Mouse (Mus musculus): ENCODE measurements around the gene Iqgap3. TPM values are rescaled to one million over a fixed set of nuclear protein-coding genes. Genes with fewer than 3 reads are reported as not detected.

Iqgap3 gene
- 1 to 10 TPM in 1 of 2 experiments, under 1 TPM in 1; 0.91 to 1.2 TPM for total RNA-seq (2021)
- long read RNA-seq, experiment 1, result 0 reads
- long read RNA-seq, experiment 2, full-length matches to known transcripts, result 1 of 1 reads
- long read RNA-seq, experiment 2, partial matches to known transcripts, result 0 of 1 reads
- long read RNA-seq, experiment 2, other reads (novel, unspliced or antisense), result 0 of 1 reads

DNA sequence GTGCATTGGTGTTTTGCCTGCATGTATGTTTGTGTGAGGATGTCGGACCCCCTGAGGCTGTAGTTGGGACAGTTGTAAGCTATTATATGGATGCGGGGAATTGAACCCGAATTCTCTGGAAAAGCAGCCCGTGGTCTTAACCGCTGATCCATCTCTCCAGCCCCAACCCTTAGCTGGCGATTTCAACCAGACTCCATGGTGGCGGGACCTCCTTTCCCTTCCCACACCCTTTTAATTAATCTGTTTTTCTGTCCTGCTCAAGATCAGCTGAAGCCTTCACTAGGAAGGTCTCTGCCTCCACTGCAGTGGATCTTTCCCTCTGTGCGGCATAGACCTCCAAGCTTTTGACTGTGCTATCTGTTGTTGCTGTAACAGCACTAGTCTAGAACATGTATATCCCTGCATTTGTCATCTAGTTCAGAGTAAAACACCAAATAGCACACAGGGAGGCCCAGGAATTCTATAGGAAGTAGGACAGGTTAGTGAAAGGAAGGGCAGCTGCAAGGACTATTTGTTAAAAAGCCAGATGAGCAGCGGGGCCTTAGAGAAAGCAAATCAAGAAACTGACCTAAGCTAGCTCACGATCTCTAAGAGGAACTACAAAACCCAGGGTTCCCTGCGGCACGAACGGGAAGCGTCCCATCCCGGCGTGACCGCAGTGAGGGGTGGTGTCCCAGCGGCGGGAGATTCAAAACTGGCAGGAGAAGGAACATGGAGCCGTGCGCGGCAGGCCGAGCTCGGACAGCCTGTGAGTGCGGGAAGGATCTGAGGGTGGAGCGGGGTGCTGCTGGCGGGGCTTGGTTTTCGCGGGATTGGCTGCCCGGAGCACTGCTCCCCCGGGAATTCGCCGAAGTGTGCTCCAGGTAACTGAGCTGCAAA lies at the start of gene Iqgap3:
Gene Iqgap3, plus strand, starts transcription at position 627 of the 879 bp plus-strand sequence.
- DNase-seq (ENCODE audit: low spot score in 2 of 2), result peak; percentile 81 to 91

DNA sequence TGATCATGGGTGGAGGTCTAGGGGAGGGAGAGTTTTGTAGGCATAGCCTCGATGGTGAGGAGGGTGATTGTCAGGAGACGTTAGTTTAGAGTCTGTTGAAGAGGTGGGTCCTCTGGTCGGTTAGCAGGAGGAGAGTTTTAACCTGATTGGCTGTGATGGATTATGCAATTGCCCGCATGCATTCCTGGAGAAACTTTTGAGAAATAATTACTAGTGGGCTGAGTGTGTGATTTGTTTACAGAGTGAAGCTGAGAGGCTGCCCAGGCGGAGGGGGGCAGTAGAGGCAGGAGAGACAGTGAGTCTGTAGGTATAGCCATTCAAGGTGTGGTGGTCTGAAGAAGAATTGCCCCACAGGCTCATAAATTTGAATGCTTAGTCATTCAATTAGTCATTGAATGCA lies 48.3 kb upstream of the Iqgap3 start:
- no peak for DNase-seq (ENCODE audit: low spot score in 2 of 2)

DNA sequence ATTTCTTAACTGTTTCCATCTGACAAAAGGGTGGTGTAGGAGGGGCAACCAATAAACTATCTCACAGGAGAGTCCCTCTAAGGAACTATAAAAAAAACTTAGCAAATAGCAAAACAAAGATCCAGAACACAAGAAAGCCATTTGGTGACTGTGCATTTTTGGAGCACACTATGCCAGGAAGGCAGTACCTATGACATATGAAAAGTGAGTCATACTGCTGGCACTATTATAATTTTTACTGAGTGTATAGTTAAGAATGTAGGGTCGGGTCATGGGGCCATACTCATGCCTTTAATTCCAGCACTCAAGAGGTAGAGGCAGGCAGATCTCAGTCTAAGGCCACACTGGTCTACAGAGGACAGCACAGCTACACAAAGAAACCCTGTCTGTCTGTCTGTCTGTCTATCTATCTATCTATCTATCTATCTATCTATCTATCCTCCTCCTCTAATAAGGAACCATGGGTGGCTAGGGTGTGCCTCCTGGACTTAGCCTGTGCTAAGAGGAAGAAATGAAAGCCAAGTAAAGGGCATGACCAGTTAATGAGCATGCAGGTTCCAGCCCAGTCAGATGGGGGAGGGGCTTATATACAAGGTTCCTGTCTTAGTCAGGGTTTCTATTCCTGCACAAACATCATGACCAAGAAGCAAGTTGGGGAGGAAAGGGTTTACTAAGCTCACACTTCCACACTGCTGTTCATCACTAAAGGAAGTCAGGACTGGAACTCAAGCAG lies 46.0 kb upstream of the Iqgap3 start:
- no peak for DNase-seq (ENCODE audit: low spot score in 2 of 2)

DNA sequence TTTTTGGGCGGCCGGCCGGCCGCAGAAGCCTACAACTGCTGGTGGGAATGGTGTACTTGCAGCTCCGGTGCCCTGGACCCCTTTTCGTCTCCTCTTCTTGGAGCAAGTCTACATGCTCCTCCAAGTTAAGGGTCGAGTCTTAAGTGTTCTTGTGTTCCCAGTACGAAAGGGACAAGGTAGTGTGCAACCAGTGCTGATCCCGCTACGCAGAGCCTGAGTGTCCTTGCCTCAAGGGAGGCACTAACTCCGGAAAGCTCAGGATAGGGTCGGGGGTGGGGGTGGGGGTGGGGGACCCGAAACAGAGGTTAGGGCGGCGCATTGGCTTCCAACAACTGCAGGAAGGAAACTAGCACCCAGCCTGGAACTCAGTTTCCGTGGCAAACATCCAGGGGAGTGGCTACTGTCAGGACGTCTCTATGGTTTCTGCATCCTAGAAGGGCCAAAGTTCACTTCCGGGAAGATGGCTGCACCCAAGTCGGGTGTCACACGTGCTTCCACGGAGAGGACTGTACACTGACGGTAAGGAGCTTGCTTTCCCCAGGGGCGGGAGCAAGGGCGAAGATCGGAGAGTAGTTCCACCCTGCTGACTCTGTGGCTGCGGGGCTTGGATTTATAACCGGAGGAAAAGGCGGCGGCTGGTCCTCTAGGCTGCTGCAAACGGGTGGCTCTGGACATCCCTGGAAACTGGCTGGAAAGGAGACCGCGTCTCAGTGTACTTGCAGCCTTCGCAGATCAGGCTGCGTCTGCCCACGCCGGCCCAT lies 38.9 kb upstream of the Iqgap3 start, which contains the start of gene Gpatch4:
Gene Gpatch4, plus strand, starts transcription at position 448 of the 761 bp plus-strand sequence.
- peak; percentile 81 to 96 for DNase-seq (ENCODE audit: low spot score in 2 of 2)

DNA sequence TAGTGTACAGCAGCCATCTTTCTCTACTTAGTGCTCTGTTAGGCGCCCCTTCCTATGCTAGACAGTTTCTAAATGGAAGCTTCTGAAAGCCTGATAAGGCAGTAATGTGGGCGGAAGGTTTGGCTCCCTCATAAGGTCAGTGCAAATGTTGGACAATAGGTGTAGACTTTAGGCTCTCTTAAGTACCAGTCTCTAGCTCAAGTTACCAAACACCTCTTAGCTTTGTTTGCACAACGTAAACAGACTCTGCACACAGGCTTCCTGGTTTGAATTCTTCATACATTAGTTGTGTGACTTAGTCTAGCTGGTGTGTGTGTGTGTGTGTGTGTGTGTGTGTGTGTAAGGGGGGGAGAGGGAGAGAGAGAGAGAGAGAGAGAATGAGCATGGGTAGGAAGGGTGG lies 32.2 kb upstream of the Iqgap3 start:
- DNase-seq (ENCODE audit: low spot score in 2 of 2), result no peak

DNA sequence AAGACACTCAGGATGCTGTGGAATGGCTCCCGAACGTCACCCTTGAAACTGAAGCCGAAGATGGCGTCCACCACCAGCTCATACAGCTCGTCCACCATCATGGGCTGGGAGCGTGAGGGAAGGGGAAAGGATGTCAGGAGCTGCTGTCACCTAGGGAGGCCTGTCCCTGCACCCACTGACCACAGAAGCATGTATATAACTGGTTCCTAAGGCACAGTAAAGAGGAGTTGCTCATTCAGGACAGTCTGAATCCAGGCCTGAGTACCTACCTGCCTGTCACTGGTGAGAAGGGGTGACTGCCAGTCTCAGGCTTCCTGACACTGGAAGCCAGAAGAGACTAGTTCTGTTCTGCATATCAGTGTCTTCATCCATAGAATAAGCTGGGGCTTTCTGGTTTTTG lies 24.7 kb upstream of the Iqgap3 start:
- no peak for DNase-seq (ENCODE audit: low spot score in 2 of 2)

DNA sequence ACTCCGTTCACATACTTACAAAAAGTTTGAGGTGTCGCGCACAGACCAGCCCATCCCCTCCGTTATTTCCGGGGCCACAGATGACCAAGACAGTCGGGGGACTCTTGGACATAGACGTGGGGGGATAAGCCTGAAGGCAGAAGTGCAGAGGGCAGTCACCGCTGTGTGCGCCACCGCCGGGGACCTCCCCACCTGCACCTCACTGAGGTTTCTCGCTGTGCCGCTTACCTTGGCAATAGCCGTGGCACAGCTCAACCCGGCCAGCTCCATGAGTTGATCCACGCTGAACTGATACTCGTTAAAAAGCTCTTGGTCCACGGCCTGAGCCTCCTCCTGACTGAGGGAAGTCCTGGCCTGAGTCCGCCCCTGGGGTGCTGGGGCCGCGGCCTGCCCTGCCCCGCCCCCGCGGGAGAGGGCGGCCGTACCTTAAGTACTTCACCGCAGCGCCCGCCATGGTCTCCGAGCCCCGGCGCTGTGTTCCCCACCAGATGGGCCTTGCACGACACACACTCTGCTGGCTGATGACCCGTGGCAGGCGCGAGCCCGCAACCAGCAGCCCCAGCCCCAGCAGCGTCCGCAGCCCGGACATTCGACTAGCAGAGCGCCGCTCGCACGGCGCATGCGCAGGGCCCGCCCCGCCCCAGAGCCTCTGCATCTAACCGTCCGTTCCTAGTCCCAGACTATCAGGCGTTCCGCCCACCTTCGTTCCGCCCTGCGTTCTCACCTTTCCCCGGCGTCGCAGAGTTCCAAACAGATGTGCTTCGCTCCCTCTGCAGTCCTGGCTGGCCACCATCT lies 23.7 kb upstream of the Iqgap3 start, which contains the start of gene Naxe:
Gene Naxe, minus strand, starts transcription at position 594 of the 795 bp plus-strand sequence.
- DNase-seq (ENCODE audit: low spot score in 2 of 2), result peak; percentile 77 to 83

DNA sequence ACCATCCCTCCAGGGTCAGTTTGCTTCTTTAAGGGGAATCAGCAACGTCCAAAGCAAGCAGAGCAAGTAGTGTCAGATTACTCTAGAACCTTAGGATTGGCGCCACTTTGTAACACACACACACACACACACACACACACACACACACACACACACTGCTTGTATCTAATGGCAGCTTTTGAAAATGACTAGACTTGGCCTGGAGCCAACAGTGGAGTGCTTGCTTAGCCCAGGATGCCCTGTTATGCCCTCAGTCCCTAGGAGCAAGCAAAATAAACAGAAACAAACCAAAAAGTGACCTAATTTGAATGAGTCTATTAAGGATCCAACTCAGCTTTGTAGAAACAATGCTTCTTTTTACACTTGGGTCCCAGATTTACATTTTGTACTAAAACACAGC lies 13.4 kb upstream of the Iqgap3 start:
- DNase-seq (ENCODE audit: low spot score in 2 of 2), result no peak

DNA sequence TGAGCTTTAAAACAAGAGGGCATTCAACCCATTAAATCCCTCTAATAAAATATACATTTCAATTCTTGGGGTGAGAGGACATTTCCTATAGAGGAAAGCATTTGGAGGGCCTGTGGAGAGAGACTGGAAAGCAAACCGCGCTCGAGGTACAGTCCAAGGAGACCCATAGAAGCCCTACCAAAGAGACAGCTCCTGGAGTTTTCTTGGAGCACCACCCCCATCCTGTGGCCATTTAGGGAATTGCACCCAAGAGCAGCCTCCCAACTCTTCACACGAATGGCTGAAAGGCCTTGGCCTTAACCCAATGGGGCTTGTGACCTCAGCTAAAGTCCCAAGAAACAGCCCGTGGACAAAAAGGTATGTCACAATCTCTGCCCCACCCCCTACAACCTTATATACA lies 10.0 kb upstream of the Iqgap3 start:
- DNase-seq (ENCODE audit: low spot score in 2 of 2), result peak; percentile 87 to 91

DNA sequence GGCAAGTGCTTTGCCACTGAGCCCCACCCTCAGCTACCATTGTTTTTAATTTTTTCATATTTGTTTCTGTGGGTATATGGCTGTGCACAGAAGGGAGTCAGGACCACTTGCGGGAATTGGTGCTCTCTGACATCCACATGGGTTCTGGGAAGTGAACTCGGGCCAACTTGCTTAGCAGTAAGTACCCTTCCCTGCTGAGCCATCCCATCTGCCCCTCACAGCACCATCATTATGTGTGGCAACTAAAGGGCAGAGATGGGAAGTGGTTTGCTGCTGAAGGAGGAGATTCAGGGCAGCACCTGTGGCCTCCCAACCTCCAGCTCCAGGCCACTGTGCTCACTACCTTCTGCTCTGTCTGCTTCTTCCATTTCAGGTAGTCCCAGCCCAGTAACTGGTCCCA lies 8.1 kb upstream of the Iqgap3 start:
- DNase-seq (ENCODE audit: low spot score in 2 of 2), result no peak

DNA sequence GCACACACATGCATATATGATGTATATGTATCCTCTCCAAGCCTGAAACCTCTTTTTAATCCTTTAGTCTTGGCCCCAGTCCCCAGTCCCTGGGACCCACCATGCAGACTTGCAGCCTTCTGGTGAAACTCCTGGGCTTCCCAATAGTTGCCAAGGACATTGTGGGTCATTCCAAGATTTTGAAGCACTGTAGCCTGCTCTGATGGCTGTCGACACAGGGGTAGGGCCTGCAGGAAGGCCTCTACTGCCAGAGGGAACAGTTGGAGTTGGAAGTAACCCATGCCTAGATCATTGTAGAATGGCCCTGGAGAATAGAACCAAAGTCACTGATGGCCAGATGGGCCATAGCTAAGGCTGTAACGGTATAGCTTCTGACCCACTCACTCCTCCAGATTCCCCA lies 7.4 kb upstream of the Iqgap3 start:
- DNase-seq (ENCODE audit: low spot score in 2 of 2), result peak in 1 of 2 experiments; percentile 24

DNA sequence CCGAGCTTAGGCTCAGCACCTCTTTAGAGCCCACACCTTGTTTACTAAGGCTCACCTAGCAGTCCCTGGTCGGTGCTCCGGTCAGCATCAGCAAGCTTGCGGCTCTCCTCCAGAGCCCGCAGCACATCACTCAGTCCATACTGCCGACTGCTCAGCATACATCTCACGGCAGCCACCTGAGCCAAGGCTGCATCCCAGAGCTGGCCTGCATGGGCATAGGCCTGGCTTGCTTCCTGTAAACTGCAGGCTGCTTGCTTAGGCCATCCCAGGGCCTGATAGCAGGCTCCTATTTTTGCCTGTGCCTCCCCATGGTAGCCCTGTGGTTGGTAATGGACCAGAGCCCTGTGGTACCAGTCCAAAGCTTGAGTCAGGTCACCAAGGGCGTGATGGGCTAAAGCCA lies 7.0 kb upstream of the Iqgap3 start:
- DNase-seq (ENCODE audit: low spot score in 2 of 2), result no peak

DNA sequence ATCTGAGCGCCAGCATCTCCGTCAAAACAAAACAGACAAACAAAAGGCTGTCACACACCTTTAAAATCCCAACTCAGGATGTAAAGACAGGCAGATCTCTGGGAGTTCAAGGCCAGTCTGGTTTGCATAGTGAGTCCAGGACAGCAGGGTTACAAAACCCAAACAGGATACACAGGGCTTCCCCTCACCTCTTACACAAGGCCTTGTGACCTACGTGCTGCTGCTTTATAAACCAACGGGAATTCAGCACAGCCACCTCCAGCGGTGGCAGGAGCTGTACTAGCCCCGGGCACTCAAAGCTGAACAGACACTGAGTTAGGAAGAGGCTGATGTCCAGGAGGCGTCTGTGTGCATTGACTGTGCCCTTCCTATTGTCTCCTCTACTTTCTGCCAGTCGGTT lies 4.3 kb upstream of the Iqgap3 start:
- DNase-seq (ENCODE audit: low spot score in 2 of 2), result no peak

DNA sequence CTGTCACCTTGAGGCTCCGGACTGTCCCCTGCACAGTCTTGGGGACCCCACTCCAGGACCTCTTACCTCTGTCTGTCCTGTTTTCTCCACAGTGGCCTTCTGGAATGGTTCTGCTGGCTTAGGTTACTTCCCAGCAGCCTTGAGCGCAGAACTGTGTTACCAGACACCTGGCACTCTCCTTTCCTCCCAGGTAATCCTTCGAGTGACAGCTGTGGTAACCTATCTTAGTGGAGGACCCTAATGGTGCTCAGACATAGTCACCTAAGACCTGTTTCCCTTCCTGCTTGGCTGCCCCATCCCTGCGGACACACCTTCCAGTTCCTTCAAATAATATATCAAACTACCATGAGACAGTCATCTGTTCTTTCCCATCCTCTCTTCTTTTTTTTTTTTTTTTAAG lies 3.6 kb upstream of the Iqgap3 start, which contains the start of gene Ttc24:
Gene Ttc24, minus strand, starts transcription at position 101 of the 400 bp plus-strand sequence.
- DNase-seq (ENCODE audit: low spot score in 2 of 2), result no peak

DNA sequence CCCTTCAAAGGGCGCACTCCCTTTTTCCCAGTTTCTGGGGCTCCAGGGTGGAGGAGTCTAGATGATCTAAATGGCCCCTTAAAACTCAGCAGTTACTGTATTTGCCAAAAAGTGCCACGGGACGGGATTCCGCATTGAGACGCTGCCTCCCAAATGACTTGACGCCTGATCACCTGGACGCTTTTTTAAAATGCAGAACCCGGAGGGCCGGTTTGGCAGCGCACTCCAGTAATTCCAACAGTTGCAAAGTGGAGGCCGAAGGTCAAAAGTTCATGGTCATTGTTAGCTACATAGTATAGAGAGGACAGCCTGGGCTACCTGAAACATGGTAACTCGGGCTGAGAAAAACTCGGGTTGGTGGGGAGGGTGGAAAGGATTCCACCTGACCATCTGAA lies 450 bp downstream of the Iqgap3 start:
- no peak for DNase-seq (ENCODE audit: low spot score in 2 of 2)

DNA sequence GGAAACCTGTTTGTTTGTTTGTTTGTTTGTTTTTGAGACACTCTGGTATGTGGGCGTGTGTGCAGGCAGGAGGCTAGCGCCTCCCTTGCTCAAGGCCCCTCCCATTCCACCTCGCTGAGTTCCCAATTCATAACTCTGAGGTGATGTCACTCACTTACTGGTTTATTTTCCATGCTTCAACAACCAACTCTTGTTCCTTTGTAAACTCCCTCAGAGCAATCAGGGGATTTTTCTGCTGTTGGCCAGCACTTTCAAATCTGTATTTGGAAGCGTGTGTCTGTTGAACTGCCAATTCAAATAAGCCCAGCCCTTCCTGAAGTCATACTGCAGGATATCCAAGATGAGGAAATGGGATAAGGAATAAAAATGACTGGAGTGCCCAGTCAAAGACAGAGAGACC lies 892 bp downstream of the Iqgap3 start:
- no peak for DNase-seq (ENCODE audit: low spot score in 2 of 2)

DNA sequence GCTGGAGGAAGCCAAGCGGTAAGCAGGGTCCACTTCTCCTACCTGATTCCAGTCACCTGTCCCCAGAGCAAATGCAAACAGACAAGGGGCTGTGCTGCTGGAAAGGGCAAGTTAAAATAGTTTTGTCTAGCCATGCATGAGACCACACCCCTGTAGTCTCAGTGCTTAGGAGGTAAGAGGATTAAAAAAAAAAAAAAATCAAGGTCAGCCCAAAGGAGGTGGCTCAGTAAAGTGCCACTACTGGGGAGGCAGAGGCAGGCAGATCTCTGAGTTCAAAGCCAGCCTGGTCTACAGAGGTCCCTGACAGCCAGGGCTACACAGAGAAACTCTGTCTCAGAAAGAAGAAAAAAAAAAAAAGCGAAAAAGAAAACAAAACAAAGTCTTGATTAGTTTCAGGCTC lies 2.2 kb downstream of the Iqgap3 start:
- DNase-seq (ENCODE audit: low spot score in 2 of 2), result no peak

DNA sequence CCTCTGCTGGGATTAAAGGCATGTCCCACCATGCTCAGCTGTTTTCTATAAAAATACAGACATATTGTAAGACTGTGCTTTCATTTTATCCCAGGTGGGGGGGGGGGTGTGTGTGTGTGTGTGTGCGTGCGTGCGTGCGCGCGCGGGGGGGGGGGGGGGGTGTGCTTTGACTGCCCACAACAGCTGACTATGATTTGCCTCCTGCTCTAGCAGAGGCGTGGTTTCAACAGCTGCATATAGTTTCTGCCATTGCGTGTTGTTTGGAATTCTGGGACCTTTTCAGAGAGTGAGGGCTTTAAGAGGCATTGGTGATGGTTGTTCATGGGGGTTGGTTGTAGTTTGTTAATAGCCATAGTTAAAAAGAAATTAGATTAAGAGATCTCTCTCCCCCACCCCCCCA lies 3.7 kb downstream of the Iqgap3 start:
- DNase-seq (ENCODE audit: low spot score in 2 of 2), result no peak

DNA sequence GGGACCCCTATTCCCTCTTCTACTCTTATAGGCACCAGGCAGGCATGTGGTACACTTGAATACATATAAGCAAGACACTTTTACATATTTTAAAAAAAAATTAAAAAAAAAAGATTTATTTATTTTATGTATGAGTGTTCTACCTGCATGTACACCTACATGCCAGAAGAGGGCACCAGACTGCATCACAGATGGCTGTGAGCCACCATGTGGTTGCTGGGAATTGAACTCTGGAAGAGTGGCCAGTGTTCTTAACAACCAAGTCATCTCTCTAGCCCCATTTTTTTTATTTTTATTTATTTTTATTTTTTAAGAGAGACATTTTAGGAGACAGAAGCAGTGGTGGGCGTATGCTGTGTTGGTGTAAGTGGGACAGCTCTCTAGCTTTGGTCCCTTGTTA lies 5.9 kb downstream of the Iqgap3 start:
- peak in 1 of 2 experiments; percentile 22 for DNase-seq (ENCODE audit: low spot score in 2 of 2)

DNA sequence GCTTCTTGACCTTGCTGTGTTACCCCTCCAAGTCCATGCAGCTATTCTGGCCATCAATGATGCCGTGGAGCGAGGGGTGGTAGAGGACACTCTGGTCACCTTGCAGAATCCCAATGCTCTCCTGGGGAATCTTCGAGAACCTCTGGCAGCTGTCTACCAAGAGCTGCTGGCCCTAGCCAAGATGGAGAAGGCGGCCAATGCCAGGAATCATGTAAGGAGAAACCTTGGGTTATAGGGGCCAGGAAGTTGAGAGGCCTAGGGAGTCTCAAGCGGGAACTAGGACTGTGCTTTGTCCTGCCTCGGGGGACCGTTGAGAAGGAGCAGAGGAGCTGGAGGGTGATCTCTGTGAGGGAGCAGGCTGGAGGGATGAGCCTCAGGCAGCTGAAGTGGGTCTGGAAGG lies 8.3 kb downstream of the Iqgap3 start:
- no peak for DNase-seq (ENCODE audit: low spot score in 2 of 2)

All from layer of hippocampus, postnatal 14 days (tissue).